Mouse (Mus musculus): Measurements from ENCODE around the gene Dgka.

- TF ChIP-seq CTCF (IDR thresholded peaks at IDR 0.05; ENCODE audit: control insufficient read depth, insufficient read depth, low read length) (no peak), POLR2A (IDR thresholded peaks at IDR 0.05; ENCODE audit: borderline replicate concordance, control insufficient read depth, low read depth, low read length) (no peak)
Measured at GRCm38 (mm10) chr10:128699611-128700010, 45.0 kb downstream of the Dgka start.
